Mouse (Mus musculus) thymus, adult 2 months (tissue): Measurements from ENCODE around the gene Shroom3.

Source experiments
- CTCF ChIP-seq: fragments of 200-500 bp; IDR thresholded peaks from 2 replicates; pipeline ENCODE4 v1.5.1; 2012; ENCODE audit warnings: mild to moderate bottlenecking, control low read depth, low read length, moderate library complexity, borderline replicate concordance; ENCODE audit not compliant: control insufficient read depth, poor library complexity, insufficient read depth; ENCODE audit errors: extremely low read depth
- POLR2A ChIP-seq: fragments of 200-500 bp; IDR thresholded peaks from 2 replicates; pipeline ENCODE4 v1.6.1; 2012; ENCODE audit warnings: mild to moderate bottlenecking, low read length, control low read depth, moderate library complexity; ENCODE audit not compliant: control insufficient read depth, poor library complexity, insufficient read depth; ENCODE audit errors: extremely low read depth

- TF ChIP-seq POLR2A = no peak
- no peak for TF ChIP-seq CTCF
Observed at GRCm38 (mm10) chr5:92980393-92980792, 297.2 kb downstream of the Shroom3 start.
